Mouse (Mus musculus) ovary, adult 18-20 months (tissue): ENCODE measurements around the gene Fbxo22.
"Not testable (repeated sequence)": the region's sequence is repeated elsewhere in the genome, so short reads cannot be mapped to it uniquely, and the experiment has no call there.

Source experiments
- DNase-seq: peaks from one replicate; pipeline ENCODE4 v3.0.0; 2022; ENCODE audit warnings: low spot score, mixed read lengths

Fbxo22 gene

DNA sequence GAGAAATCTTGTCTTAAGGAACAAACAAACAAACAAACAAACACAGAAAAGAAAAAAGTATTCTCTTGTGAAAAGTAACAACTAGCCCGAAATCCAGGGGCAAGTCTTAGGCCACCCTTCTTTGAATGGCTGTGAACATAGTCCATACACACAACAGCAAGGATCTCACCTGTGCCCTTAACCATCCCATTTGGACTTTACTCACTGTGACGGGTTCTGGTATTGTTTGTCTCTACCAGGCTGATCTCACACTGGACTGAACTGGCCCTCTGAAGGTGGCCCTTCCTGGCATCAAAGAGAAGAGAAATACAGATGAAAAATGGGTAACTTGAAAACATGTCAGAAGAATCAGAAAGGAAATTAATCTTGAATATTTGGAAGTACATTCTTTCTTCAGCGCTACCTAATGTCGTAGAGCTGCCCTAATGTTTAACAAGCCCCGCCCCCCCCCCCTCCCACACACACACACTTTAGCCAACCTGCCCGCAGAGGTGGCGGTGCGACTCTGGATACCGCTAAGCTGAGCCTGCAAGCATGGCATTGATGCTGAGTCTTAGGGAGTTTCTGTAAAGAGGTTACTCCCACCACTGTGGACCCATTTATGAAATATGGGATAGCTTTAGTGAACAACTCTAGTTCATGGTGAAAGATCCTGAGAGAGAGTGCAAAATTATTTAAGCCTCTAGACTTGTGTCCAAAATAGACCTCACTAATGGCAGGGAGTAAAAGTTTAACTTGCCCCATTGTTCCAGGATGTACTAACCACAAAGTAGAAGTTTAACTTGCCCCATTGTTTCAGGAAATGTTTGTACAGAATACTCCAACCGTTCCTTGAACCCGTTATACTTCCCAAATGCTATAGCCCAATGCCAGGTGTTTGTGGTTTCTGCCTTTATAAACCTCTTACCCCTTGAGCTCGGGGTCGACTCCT is 27.8 kb downstream of the Fbxo22 start:
- DNase-seq, result no peak

- no peak for DNase-seq
Measured at GRCm38 (mm10) chr9:55240852-55241251, 32.1 kb downstream of the Fbxo22 start.

DNA sequence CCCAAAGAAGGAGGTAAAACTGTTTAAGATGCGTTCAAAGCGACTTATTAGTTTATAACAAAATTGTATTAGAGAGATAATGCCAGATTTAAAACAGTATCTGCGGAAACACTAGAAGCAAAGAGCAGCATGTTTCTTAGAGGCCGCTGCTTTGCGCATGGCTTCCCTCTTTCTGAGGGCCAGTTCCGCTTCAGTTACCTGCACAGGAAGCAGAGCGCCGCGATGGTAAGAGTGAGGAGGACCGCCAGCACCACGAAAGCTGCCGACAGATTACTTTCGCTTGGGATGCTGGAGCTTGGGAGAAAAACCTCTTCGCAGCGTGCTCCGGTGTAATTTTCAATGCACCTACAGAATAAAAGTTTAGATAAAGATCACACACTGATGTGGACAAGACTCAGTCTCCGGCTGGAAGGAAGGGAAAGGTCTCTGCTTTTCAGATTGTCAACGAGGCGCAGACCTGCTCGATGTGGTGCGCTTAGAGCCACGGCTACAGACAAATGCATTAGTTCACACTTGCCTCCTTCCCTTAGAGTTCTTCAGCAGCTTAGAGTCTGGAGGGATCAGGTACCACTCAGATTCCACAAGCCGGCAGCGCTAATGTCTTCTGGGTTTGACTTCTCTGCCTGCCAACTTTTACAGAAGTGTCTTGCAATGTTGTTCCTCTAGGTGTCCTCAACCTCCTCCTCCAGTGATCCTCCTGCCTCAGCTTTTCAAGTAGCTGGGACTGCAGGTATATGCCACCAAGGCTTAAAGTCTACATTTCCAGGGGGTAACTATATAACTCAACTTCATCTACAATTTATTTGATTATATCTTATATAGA is 33.3 kb downstream of the Fbxo22 start:
- DNase-seq, result no peak

DNA sequence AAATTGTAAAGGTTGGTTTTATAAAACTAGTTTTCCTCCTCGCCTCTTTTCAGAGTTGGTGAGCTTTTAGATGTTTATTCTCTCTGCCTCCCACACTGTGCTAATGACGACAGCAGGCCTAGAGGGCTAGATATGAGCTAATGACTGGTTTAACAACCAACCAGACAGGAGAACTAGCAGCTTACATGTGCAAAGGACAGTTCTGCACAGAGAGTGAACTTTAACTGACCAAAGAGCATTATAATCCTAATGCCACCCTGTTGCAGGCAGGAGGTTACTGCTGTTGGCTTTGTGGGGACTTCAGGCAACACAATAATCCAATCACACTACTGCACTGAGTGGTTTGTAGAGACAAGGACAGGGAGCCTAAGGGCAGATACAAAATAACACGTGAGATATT is 34.6 kb downstream of the Fbxo22 start:
- no peak for DNase-seq

GRCm38 (mm10) chr9:55244079-55244478 is 35.4 kb downstream of the Fbxo22 start:
- no peak for DNase-seq

GRCm38 (mm10) chr9:55245057-55245750 is 36.5 kb downstream of the Fbxo22 start:
- not testable (repeated sequence) for DNase-seq

DNA sequence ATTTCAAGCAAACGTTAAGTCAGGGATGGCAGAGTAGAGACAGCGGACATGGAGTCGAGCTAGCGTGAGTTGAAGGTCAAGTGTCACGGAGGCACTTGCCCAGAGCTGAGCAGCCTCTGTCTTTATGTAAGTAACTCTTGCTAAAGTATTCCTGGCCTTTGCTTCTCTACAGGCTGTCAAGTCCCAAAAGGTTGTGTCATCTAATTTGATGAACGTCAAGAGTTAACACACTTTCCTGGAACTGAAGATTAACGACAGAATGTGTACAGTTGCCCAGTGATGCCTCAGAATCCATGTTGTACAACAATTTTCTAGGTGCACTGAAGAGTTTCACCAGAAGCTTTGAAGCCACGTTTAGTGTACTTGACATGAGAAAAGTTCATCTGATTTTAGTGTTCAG is 37.7 kb downstream of the Fbxo22 start:
- DNase-seq, result no peak

GRCm38 (mm10) chr9:55246918-55247317 is 38.2 kb downstream of the Fbxo22 start:
- no peak for DNase-seq

DNA sequence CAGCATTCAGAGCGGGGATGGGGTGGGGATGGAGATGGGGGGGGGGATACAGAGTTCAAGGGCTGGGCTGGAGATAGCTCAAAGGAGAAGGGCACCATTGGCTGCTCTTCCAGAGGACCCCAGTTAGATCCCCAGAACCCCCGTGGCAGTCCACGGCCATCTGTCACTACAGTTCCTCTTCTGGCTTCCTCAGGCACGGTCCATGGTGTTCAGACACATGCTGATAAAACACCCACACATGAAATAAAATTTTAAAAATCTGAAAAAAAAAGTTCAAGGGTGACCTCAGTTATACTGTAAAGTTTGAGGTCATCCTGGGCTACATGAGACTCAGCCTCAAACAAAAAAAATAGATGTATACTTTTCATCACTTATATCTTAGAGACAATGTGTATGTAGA is 39.7 kb downstream of the Fbxo22 start:
- no peak for DNase-seq

DNA sequence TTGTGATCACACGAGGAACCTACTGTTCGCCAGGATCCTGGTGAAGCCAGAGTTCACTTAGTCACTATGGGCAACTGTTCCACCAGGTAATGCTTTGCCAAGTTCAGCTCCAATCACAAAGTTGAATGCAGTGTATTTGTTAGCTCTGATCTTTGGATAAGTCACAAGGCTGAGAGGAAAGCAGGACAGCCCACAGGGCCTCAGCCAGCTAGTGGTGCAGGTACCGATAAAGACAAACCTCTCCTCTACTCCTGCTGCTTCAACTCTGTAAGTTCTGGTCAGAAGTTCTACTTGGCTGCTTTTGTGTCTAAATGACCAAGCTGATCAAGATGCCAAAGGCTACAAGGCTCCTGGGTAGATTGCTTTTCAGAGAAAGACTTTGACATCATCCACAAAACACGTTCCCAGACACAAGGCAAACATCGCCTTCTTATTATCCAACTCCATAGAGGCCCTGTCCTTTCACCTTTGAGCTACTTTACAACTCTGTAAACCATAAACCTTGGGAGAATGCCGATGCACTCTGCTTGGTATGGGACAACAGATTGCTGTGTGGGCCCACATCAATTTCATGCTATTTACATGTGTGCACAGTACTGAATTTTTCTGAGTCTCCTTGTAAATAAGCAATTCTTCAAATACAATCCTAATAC is 42.0 kb downstream of the Fbxo22 start:
- DNase-seq, result no peak

DNA sequence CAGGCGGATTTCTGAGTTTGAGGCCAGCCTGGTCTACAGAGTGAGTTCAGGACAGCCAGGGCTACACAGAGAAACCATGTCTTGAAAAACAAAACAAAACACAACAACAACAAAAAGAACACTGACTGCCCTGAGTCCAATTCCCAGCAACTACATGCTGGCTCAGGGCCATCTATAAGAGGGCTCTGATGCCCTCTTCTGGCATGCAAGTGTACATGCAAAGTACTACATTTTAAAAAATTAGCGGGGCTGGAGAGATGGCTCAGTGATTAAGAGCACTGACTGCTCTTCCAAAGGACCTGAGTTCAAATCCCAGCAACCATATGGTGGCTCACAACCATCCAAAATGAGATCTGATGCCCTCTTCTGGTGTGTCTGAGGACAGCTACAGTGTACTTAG is 43.4 kb downstream of the Fbxo22 start:
- DNase-seq, result not testable (repeated sequence)

DNA sequence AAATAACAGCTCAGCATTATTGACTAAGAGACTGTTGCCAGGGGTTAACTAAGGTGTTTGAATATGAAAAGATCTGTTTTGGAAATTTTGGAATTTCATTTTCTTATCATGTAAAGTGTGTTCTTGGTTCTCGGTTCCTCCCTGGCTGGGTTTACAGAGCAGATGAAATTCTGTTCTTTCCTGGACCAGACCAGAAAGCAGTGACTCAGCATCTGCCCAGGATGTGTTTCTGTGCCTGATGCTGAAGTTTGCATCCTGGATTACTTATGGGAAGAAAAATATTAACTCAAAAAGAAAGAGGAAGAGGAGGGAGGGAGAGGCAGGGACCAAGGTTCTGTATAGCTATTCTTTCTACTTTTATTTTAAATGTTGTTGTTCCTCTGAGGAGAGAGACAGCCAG is 45.1 kb downstream of the Fbxo22 start:
- DNase-seq, result no peak

DNA sequence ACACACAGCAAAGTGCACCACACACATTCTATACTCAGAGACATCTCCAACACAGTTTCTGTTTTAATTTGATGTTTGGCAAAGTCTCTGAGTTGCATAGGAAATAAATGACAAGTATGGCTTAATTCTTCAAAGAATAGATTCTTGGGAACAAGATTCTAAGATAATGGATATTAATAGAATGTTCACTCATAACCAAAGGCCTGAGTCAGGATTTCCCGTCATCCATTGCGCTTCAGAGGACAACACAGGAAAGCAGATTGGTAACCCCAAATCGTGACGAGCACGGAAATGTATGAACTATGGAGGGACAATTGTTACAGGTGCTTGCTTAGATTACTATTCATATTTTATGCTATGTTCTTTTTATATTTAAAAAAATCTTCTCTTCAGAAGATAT is 46.3 kb downstream of the Fbxo22 start:
- DNase-seq, result no peak

DNA sequence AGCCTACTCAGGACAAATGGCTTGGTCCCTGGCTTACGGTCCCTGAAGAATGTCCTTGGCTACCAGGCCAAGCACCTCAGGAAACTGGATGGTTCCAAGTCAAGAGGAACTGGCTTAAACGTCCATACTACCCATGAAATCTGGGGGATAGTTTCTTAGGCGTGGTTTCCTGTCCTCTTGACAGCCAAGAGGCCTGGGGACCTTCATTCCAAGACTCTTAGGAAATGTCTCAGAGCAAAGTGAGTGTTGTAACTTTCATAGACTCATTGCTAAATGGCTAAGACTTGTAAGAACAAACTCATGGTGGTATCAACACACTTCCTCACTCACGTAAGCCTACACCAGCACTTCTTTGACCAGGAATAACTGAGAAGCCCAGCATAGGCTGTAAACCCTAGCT is 46.9 kb downstream of the Fbxo22 start:
- DNase-seq, result no peak

DNA sequence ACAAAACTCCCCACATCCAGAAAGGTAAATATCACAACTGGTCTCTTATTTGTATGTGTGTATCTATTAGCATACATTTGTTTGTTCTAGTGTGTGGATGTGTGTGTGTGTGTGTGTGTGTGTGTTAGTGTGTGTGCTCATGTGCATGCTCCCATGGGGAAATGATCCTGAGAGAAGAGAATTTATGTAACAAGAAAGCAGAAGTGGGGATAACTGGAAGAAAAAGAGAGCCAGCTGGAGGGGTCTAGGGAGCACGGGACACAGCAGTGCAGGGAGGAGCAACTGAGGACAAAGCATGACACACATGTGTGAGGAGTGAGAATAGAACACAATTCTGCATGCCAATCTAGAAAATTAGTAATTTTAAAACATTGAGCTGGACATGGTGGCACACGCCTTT is 48.4 kb downstream of the Fbxo22 start:
- no peak for DNase-seq

GRCm38 (mm10) chr9:55259741-55260140 is 51.0 kb downstream of the Fbxo22 start:
- no peak for DNase-seq

DNA sequence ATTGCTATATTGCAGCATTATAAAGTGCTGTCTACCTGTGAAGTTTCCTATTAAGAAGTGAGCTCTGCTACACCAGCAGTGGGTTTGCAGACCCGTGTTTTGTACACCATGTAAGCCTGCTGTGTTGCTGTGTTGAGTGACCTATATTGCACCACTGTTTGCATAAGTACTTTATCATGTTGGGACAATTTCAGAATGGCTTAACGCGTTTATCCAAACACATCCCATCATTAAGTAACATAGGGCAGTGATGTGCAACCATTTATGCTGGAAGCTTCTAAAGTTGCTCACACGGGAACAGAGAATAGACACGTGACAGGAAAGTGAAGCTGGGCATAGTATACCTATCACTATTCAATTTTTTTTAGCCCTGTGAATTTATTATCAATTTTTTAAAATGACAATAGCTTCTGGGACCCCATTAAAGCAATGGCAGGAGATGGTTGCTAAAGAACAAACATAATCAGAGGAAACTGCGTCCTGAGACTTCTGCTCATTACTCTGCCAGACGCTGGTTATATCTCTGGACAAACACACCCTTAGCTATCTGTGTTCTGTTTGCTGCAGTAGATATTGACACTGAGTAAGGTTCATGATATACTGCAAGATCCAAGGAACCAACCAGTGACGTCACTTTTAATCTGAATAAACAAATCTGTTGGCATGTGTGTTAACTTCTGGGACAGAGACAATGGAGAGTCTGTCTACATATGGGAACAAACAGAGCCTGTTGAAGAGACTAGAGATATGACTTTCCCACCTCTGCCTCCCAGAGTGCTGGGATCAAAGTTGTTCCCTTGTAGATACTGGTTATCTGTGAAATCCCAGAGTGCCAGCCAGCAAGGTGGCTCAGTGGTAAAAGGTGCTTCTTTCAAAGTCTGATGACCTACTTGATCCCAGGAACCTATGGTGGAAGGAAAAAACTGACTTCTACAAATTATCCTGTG is 55.9 kb downstream of the Fbxo22 start:
- no peak for DNase-seq

GRCm38 (mm10) chr9:55271960-55272560 is 63.3 kb downstream of the Fbxo22 start:
- no peak for DNase-seq

GRCm38 (mm10) chr9:55273906-55274305 is 65.2 kb downstream of the Fbxo22 start:
- DNase-seq, result no peak
